Mouse (Mus musculus): ENCODE measurements around the gene Stk39. TPM values are rescaled to one million over a fixed set of nuclear protein-coding genes. Genes with fewer than 3 reads are reported as not detected.

Stk39 gene
- polyA plus RNA-seq, 2 experiments: 0.93 to 1.7 TPM

DNA sequence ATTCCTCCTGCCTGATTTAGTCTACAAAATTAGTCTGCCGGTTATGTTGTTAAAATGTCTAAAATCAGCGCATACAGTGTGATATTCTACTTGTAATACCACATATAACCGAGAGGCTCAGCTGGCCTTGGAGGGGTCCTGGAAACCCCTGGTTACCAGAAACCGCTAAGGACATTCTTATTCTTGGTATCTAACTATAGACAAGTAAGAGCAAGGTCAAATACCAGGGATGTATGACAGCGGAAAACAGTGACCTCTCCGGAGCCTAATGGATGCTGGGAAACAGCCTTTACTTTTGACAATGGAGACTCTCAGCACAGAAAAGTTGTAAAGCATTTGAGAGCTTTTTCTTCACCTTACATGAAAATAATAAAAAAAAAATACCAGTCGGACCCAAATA is 97.9 kb downstream of the Stk39 start:
- Histone ChIP-seq H3K9me3 (ENCODE audit: control insufficient read depth, low read length) (no peaks in the 10 kb centered on the region), H3K4me1 (replicated peaks; ENCODE audit: control insufficient read depth in 2 of 2, insufficient read depth in 2 of 2, low read length in 1 of 2) (no peaks in the 10 kb centered on the region), H3K4me2 (ENCODE audit: low read depth) (no peak overlapping the region), H3K27me3 (ENCODE audit: control insufficient read depth, insufficient read depth, low read length) (no peaks in the 10 kb centered on the region), H3K4me3 (ENCODE audit: insufficient read depth in 1 of 2, low read depth in 2 of 2, low read length in 2 of 2) (no peak overlapping the region), H3K9ac (replicated peaks) (no peak overlapping the region), H3K36me3 (replicated peaks; ENCODE audit: control insufficient read depth, insufficient read depth, low read depth) (no peaks in the 10 kb centered on the region), H3K27ac (no peak overlapping the region)
- 72% methylated on average over 7 of the region's 7 CpGs for WGBS (ENCODE audit: insufficient replicate concordance)
- ATAC-seq (ENCODE audit: insufficient read depth) (no peak), DNase-seq (ENCODE audit: low read depth in 3 of 3, low spot score in 3 of 3) (no peak)
- no peak for TF ChIP-seq EP300 (IDR thresholded peaks at IDR 0.05; ENCODE audit: low read depth)
- TF ChIP-seq CTCF (IDR thresholded peaks at IDR 0.05; ENCODE audit: low read depth): no peak

DNA sequence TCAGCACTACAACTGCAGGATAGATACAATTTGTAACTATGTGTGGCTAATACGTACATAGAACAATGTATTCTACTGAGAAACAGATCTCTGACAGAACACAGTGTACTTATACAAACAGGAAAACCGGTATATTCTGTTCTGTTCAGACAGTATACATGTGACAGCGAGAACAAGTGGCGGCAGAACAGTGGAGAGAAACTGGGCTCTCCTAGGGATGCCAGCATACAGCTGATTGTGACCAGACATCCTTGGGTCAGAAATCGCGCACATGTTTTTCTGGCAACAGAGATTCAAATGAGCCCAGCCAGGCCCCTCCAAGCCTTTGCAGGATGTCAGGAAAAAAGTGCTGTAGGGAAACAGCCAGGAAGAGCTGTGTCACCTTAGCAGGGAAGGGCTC is 100.2 kb downstream of the Stk39 start:
- H3K27me3 ChIP-seq (ENCODE audit: control insufficient read depth, insufficient read depth, low read length): no peaks in the 10 kb centered on the region
- no peak for TF ChIP-seq CTCF (IDR thresholded peaks at IDR 0.05; ENCODE audit: low read depth)
- no peak for TF ChIP-seq EP300 (IDR thresholded peaks at IDR 0.05; ENCODE audit: low read depth)
- H3K27ac ChIP-seq: no peak overlapping the region
- ATAC-seq (ENCODE audit: insufficient read depth) (no peak), DNase-seq (ENCODE audit: low read depth in 3 of 3, low spot score in 3 of 3) (no peak)
- 63% methylated on average over 6 of the region's 6 CpGs for WGBS (ENCODE audit: insufficient replicate concordance)
- H3K9ac ChIP-seq (replicated peaks): no peak overlapping the region
- no peaks in the 10 kb centered on the region for H3K4me1 ChIP-seq (replicated peaks; ENCODE audit: control insufficient read depth in 2 of 2, insufficient read depth in 2 of 2, low read length in 1 of 2)
- H3K4me3 ChIP-seq (ENCODE audit: insufficient read depth in 1 of 2, low read depth in 2 of 2, low read length in 2 of 2): no peak overlapping the region
- no peak overlapping the region for H3K4me2 ChIP-seq (ENCODE audit: low read depth)
- H3K9me3 ChIP-seq (ENCODE audit: control insufficient read depth, low read length): no peaks in the 10 kb centered on the region
- H3K36me3 ChIP-seq (replicated peaks; ENCODE audit: control insufficient read depth, insufficient read depth, low read depth): no peaks in the 10 kb centered on the region

DNA sequence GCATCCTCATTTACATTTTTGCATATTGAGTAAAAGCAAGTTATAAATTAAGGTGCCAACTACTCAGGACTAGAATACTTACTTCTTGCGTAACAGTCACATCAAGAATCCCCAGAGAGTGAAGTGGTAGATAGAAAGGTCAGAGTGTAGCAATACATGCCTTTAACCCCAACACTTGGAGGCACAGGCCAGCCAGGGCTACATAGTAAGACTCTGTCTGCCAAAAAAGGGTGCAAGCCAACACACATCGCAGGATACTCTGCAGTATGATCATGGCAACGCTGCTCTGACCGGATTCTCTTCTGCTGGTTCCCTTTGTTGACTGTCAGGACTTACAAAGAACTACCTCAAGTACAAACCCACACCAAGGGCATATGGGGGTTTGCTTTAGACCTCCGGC is 101.7 kb downstream of the Stk39 start:
- Histone ChIP-seq H3K27ac (no peak overlapping the region), H3K4me3 (ENCODE audit: insufficient read depth in 1 of 2, low read depth in 2 of 2, low read length in 2 of 2) (no peak overlapping the region), H3K9ac (replicated peaks) (no peak overlapping the region), H3K9me3 (ENCODE audit: control insufficient read depth, low read length) (no peaks in the 10 kb centered on the region), H3K4me2 (ENCODE audit: low read depth) (no peak overlapping the region), H3K4me1 (replicated peaks; ENCODE audit: control insufficient read depth in 2 of 2, insufficient read depth in 2 of 2, low read length in 1 of 2) (no peaks in the 10 kb centered on the region), H3K36me3 (replicated peaks; ENCODE audit: control insufficient read depth, insufficient read depth, low read depth) (no peaks in the 10 kb centered on the region), H3K27me3 (ENCODE audit: control insufficient read depth, insufficient read depth, low read length) (no peaks in the 10 kb centered on the region)
- ATAC-seq (ENCODE audit: insufficient read depth) (no peak), DNase-seq (ENCODE audit: low read depth in 3 of 3, low spot score in 3 of 3) (no peak)
- TF ChIP-seq EP300 (IDR thresholded peaks at IDR 0.05; ENCODE audit: low read depth): no peak
- no peak for TF ChIP-seq CTCF (IDR thresholded peaks at IDR 0.05; ENCODE audit: low read depth)
- 65% methylated on average over 5 of the region's 5 CpGs for WGBS (ENCODE audit: insufficient replicate concordance)

DNA sequence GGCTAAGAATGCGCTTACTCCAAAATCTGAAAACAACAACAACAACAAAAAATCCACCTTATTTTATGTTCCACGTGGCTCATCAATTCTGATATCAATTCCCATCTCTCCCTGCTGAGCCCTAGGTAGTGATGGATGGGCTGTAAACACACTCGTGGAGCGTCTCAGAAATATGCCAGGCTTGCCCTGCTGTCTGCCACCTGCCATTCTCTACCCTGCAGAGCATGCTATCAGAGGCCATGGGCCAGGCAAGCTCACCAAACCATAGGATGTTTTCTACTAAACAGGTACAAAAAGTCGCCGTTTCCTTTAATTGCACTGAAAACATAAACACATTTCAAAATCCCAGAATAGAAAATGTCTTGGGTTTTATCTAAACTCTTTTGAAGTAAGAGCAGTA is 103.0 kb downstream of the Stk39 start:
- Histone ChIP-seq H3K9me3 (ENCODE audit: control insufficient read depth, low read length) (no peaks in the 10 kb centered on the region), H3K36me3 (replicated peaks; ENCODE audit: control insufficient read depth, insufficient read depth, low read depth) (no peaks in the 10 kb centered on the region), H3K27ac (no peak overlapping the region), H3K27me3 (ENCODE audit: control insufficient read depth, insufficient read depth, low read length) (no peaks in the 10 kb centered on the region), H3K4me1 (replicated peaks; ENCODE audit: control insufficient read depth in 2 of 2, insufficient read depth in 2 of 2, low read length in 1 of 2) (no peaks in the 10 kb centered on the region), H3K9ac (replicated peaks) (no peak overlapping the region), H3K4me2 (ENCODE audit: low read depth) (no peak overlapping the region), H3K4me3 (ENCODE audit: insufficient read depth in 1 of 2, low read depth in 2 of 2, low read length in 2 of 2) (no peak overlapping the region)
- TF ChIP-seq CTCF (IDR thresholded peaks at IDR 0.05; ENCODE audit: low read depth): no peak
- TF ChIP-seq EP300 (IDR thresholded peaks at IDR 0.05; ENCODE audit: low read depth): no peak
- DNase-seq (ENCODE audit: low read depth in 3 of 3, low spot score in 3 of 3): no peak
- no peak for ATAC-seq (ENCODE audit: insufficient read depth)
- WGBS (ENCODE audit: insufficient replicate concordance): 63% methylated on average over 6 of the region's 6 CpGs

DNA sequence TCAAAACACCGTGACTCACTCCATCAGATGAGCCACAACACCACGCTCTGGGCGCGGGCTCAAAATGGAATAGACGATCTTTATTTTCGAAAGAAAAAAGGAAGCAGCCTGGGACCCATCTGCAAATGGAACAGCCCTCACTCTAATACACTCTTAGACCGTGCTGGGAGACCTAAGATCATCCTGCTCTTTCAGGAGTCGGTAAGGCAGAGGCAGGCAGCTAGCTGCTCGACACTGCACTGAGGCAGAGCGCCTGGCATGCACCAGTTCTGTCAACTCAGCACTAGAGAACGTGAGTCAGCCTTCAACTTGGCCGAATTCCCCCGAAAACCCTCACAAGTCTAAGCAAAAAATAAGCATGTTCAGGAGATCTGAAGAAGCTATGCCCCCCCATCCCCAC is 104.1 kb downstream of the Stk39 start:
- no peak overlapping the region for H3K4me2 ChIP-seq (ENCODE audit: low read depth)
- 47% methylated on average over 13 of the region's 13 CpGs for WGBS (ENCODE audit: insufficient replicate concordance)
- no peaks in the 10 kb centered on the region for H3K36me3 ChIP-seq (replicated peaks; ENCODE audit: control insufficient read depth, insufficient read depth, low read depth)
- no peaks in the 10 kb centered on the region for H3K27me3 ChIP-seq (ENCODE audit: control insufficient read depth, insufficient read depth, low read length)
- no peak for DNase-seq (ENCODE audit: low read depth in 3 of 3, low spot score in 3 of 3)
- ATAC-seq (ENCODE audit: insufficient read depth): no peak
- no peak overlapping the region for H3K4me3 ChIP-seq (ENCODE audit: insufficient read depth in 1 of 2, low read depth in 2 of 2, low read length in 2 of 2)
- TF ChIP-seq EP300 (IDR thresholded peaks at IDR 0.05; ENCODE audit: low read depth): no peak
- TF ChIP-seq CTCF (IDR thresholded peaks at IDR 0.05; ENCODE audit: low read depth): no peak
- H3K9ac ChIP-seq (replicated peaks): no peak overlapping the region
- no peak overlapping the region for H3K27ac ChIP-seq
- no peaks in the 10 kb centered on the region for H3K9me3 ChIP-seq (ENCODE audit: control insufficient read depth, low read length)
- H3K4me1 ChIP-seq (replicated peaks; ENCODE audit: control insufficient read depth in 2 of 2, insufficient read depth in 2 of 2, low read length in 1 of 2): no peaks in the 10 kb centered on the region

DNA sequence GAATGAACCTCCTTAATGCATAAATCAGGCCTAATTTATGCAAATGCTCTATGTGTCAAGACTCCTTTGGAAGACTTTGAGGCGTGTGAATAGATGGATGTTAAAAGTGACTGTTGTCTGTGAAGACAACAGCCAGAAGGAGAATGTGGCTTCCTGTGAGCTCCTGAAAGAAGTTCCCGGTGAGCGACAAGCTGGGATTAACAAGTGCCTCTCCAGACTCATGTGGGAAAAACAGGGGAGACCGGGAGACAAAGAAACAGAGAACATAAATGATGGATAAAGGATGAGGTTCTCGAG is 105.2 kb downstream of the Stk39 start:
- H3K27me3 ChIP-seq (ENCODE audit: control insufficient read depth, insufficient read depth, low read length): no peaks in the 10 kb centered on the region
- WGBS (ENCODE audit: insufficient replicate concordance): 46% methylated on average over 5 of the region's 5 CpGs
- H3K27ac ChIP-seq: no peak overlapping the region
- H3K36me3 ChIP-seq (replicated peaks; ENCODE audit: control insufficient read depth, insufficient read depth, low read depth): no peaks in the 10 kb centered on the region
- H3K9me3 ChIP-seq (ENCODE audit: control insufficient read depth, low read length): no peaks in the 10 kb centered on the region
- TF ChIP-seq EP300 (IDR thresholded peaks at IDR 0.05; ENCODE audit: low read depth) (no peak), CTCF (IDR thresholded peaks at IDR 0.05; ENCODE audit: low read depth) (no peak)
- H3K4me1 ChIP-seq (replicated peaks; ENCODE audit: control insufficient read depth in 2 of 2, insufficient read depth in 2 of 2, low read length in 1 of 2): no peaks in the 10 kb centered on the region
- H3K4me2 ChIP-seq (ENCODE audit: low read depth): no peak overlapping the region
- H3K9ac ChIP-seq (replicated peaks): no peak overlapping the region
- DNase-seq (ENCODE audit: low read depth in 3 of 3, low spot score in 3 of 3) (no peak), ATAC-seq (ENCODE audit: insufficient read depth) (no peak)
- no peak overlapping the region for H3K4me3 ChIP-seq (ENCODE audit: insufficient read depth in 1 of 2, low read depth in 2 of 2, low read length in 2 of 2)

Measured in liver, embryonic 14.5 days (tissue).